Mouse (Mus musculus) neural tube, embryonic 14.5 days (tissue): ENCODE data around the gene Ggt5. TPM values are rescaled to one million over a fixed set of nuclear protein-coding genes. Genes with fewer than 3 reads are reported as not detected.

ENCODE experiments used
- ATAC-seq: fragments of 200-750 bp; cut with Nextera tagmentation; 2 replicates; pipeline ENCODE4 v1.8.0; 2017; ENCODE audit warnings: low read depth, mild to moderate bottlenecking, moderate TSS enrichment, moderate library complexity
- H3K27ac ChIP-seq: fragments of 300-500 bp; sonication (generic); 2 replicates; pipeline ENCODE4 v1.5.1; 2014; ENCODE audit warnings: low read depth, mild to moderate bottlenecking, control low read depth, low read length, moderate library complexity, mixed read lengths
- H3K27me3 ChIP-seq: fragments of 300-500 bp; sonication (generic); 2 replicates; pipeline ENCODE4 v1.6.1; 2014; ENCODE audit warnings: low read length; ENCODE audit not compliant: control insufficient read depth, insufficient read depth
- H3K36me3 ChIP-seq: fragments of 300-500 bp; sonication (generic); 2 replicates; pipeline ENCODE4 v1.6.1; 2014; ENCODE audit warnings: low read length, mixed read lengths; ENCODE audit not compliant: control insufficient read depth, insufficient read depth
- H3K4me1 ChIP-seq: fragments of 300-500 bp; sonication (generic); 2 replicates; pipeline ENCODE4 v1.6.1; 2014; ENCODE audit warnings: low read length; ENCODE audit not compliant: control insufficient read depth, insufficient read depth
- H3K4me2 ChIP-seq: fragments of 300-500 bp; sonication (generic); 2 replicates; pipeline ENCODE4 v1.6.1; 2014; ENCODE audit warnings: mild to moderate bottlenecking, low read depth, low read length, control low read depth
- H3K4me3 ChIP-seq: fragments of 300-500 bp; sonication (generic); 2 replicates; pipeline ENCODE4 v1.5.1; 2014; ENCODE audit warnings: low read depth, low read length, control low read depth, mixed read lengths
- H3K9ac ChIP-seq: fragments of 300-500 bp; sonication (generic); replicated peaks from 2 replicates; pipeline ENCODE4 v1.6.1; 2014; ENCODE audit warnings: low read depth, mild to moderate bottlenecking, control low read depth, low read length, mixed read lengths
- H3K9me3 ChIP-seq: fragments of 300-500 bp; sonication (generic); 2 replicates; pipeline ENCODE4 v1.6.1; 2016; ENCODE audit warnings: low read length; ENCODE audit not compliant: control insufficient read depth
- WGBS: fragments of 180-500 bp; shearing (Covaris S2); extraction: QIAGEN DNeasy Blood & Tissue Kit; methylation state at CpG from one replicate; pipeline ENCODE4 v1.1.7; 2014; 5-methylcytosine and 5-hydroxymethylcytosine counted together
- polyA plus RNA-seq: library from polyadenylated mRNA; unstranded; fragments of >200 nt; fragmentation: Nextera tagmentation; extraction: Ambion mirVana; gene quantifications from 2 replicates; pipeline ENCODE4 v1.2.1, GENCODE M21; 2014

The Ggt5 gene
- polyA plus RNA-seq, 1 experiment from 2014 or later: 0.43 TPM

DNA sequence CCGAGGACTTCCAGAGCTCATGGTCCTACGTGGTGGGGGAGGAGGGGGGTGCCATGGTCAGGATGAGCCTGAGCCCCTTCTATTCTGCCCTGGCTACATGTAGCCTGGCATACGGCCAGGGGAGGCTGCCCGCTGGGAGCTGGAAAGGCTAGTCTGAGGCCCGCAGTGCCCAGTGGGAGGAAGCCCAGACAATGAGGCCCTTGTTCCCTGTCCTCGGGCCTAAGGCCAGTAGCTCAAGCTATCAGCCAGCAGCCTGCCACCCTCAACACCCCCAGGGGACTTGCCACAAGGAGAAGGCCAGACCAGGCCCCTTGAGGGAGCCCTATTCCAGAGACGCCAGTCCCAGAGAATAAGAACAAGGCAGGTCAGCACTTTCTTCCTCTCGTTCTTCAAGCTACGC lies 33.1 kb upstream of the Ggt5 start:
- Histone ChIP-seq H3K9ac (no peak overlapping the region), H3K27ac (peak overlapping the region; percentile 11; the same call in 1 of the 2 replicates), H3K27me3 (no peaks in the 10 kb centered on the region), H3K36me3 (peaks cover 27% of the 10 kb centered on the region), H3K4me2 (no peak overlapping the region), H3K4me1 (peaks cover 21% of the 10 kb centered on the region), H3K4me3 (no peak overlapping the region), H3K9me3 (no peaks in the 10 kb centered on the region)
- peak; percentile 60; the same call in 1 of the 2 replicates for ATAC-seq
- 33% methylated on average over 9 of the region's 9 CpGs for WGBS

DNA sequence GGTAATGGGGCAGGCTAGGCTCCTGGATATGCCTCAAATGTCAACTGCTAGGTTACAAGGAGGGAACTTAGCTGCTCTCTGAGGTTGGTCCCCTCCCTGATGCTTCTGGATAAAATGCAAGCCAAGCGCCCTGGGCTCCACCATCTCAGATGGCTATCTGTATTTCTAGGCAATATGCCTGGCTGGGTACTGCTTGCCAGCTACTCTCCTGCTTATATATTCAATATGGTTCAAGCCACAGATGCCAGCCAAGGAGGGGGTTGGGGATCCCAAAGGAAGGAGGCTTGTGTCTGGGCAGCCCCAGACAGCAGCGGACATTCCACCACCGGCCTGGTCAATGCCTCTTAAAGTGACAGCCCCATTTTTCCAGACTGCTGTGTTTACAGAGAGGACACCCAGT lies 30.6 kb upstream of the Ggt5 start:
- Histone ChIP-seq H3K4me2 (peak overlapping the region; percentile 90), H3K4me1 (peaks cover 22% of the 10 kb centered on the region)

DNA sequence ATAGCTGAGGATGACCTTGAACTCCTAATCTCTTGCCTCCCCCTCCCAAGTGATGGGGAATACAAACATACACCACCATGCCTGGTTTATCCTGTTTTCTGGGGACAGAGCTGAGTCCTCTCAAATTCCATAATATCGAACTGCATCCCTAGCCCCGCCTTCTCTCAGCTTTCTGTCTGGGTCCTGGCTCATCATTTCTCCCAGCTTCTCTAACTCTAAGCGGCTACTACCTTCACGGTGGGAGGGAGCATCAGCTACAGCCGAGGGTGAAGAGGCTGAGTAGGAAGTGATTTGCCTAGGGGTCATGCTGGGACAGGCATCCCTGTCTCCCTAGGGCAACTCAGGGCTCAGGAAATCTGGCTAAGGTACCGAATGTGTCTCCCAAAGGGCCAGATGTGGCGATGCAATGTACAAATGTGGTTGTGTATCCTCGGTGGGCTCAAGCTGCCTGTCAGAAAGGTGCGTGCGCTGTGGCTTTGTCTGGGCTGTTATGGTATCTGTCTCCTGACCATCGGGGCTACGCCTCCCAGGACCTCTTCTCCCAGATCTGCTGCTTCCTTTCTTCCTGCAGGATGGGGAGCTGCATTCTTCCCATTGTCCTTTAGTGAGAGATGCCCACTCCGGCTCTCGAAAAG lies 30.0 kb upstream of the Ggt5 start:
- H3K27me3 ChIP-seq: no peaks in the 10 kb centered on the region
- no peaks in the 10 kb centered on the region for H3K9me3 ChIP-seq
- peak overlapping the region; percentile 68 for H3K4me3 ChIP-seq
- H3K4me2 ChIP-seq: peak overlapping the region; percentile 90
- H3K4me1 ChIP-seq: peaks cover 22% of the 10 kb centered on the region
- ATAC-seq: peak; percentile 14
- peak overlapping the region; percentile 96 for H3K27ac ChIP-seq
- peaks cover 17% of the 10 kb centered on the region for H3K36me3 ChIP-seq
- peak overlapping the region; percentile 93 for H3K9ac ChIP-seq
- WGBS: 2% methylated on average over 14 of the region's 14 CpGs

More for the DNA sequence above, 30.6 kb upstream of the Ggt5 start:
- 23% methylated on average over 3 of the region's 3 CpGs for WGBS
- Histone ChIP-seq H3K9ac (peak overlapping the region; percentile 93), H3K27me3 (no peaks in the 10 kb centered on the region), H3K4me3 (peak overlapping the region; percentile 68), H3K9me3 (no peaks in the 10 kb centered on the region), H3K27ac (peak overlapping the region; percentile 96), H3K36me3 (peaks cover 23% of the 10 kb centered on the region)
- ATAC-seq: peak; percentile 18; the same call in 1 of the 2 replicates

DNA sequence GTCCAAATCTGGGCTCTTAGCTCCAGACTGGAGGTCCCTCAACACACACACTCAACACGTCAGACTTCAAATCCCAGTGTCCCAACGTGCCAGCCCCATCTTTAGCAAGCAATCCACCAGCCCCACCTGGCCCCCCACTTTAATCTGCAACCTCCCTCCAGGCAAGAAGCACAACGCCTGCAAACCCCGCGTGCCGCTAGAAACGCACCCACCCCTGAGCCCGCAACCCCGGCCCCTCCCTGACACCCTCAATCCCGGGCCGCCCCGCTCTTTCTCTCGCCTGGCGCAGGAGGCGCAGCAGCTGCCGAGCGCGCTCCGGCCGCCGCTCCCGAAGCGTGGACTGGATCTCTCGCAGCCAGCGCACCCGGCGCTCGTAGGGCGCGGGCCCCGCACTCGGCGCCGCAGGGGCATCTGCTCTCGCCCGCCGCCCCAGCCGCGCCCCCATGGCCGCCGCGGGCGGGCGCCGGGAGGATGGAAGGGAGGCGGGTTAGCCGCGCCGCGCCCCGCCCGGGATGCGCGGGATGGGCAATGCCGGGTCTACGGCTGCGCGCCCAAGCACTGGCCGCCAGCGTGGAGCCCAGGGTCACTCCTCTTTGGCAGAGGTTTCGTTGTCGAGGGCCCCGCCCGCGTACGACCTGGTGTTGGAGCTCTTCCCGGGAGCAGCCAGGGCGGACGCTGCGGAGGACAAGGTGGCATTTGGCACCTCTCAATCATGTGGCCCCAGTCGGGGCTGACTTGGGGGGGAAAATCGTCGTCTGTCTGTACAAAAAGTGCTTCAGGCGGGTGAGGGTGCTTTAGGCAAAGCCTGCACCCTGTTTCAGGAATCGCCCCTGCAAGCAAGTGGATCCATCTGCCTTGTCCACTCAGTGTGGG lies 29.2 kb upstream of the Ggt5 start, which contains the start of gene Lrrc75b:
Lrrc75b (minus strand) TSS at position 655 of the 873 bp plus-strand sequence.
- Histone ChIP-seq H3K4me2 (peak within 1 kb of the TSS; percentile 90), H3K27ac (peak within 1 kb of the TSS; percentile 96), H3K9ac (peak within 1 kb of the TSS; percentile 93), H3K36me3 (peaks cover 11% of the 10 kb centered on the region), H3K27me3 (no peaks in the 10 kb centered on the region), H3K4me1 (peaks cover 22% of the 10 kb centered on the region), H3K4me3 (peak within 1 kb of the TSS; percentile 68), H3K9me3 (no peaks in the 10 kb centered on the region)
- ATAC-seq: peak; percentile 54
- WGBS: under 1% methylated on average over 56 of the region's 75 CpGs

DNA sequence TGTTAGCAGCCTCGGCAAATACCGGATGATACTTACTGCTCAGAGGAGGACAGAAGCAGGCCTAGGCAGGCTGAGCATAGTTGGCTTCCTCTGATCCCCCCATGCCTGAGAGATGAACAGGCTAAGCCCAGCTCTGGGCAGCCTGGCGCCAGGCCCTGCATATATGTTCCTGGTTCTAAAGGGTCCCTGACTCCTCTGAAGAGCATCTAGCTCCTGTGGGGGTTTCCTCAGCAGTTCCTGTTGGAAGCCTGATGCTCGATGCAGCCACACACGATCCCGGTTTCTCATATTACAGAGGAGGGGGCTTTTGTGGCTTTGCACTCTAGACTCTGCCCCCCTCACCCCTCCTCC lies 28.6 kb upstream of the Ggt5 start:
- H3K27ac ChIP-seq: peak overlapping the region; percentile 96
- H3K9me3 ChIP-seq: no peaks in the 10 kb centered on the region
- peaks cover 5% of the 10 kb centered on the region for H3K36me3 ChIP-seq
- peak; percentile 18 for ATAC-seq
- H3K9ac ChIP-seq: peak overlapping the region; percentile 93
- no peaks in the 10 kb centered on the region for H3K27me3 ChIP-seq
- WGBS: 11% methylated on average over 6 of the region's 6 CpGs
- peak overlapping the region; percentile 68 for H3K4me3 ChIP-seq
- peaks cover 22% of the 10 kb centered on the region for H3K4me1 ChIP-seq
- peak overlapping the region; percentile 90 for H3K4me2 ChIP-seq

DNA sequence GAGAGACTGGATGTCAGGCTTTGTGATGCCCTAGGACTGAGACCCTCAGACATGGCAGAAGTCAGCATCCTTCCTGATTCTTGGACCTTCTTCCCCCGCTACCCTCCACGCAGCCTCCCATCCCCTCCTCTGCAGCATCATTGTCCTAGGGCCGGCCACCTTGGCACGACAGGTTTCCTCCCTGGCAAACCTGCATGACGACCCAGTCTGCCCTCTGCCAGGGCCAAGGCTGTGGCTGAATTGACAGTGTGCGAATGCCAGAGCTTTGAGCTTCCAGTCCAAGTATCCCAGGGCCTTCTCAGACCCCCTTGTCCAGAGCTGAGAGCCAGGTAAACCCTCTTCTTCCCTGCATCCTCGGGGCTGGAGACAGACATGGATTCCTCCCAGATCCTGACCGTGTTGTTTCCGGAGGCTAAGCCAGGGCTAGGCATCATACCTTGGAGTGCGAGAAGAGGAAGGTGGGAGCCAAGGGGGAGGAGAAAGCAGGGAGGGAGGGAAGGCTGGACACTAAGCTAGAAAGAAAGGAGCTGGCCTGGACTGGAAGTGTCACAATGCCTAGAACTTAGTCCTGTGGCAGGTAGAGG lies 28.0 kb upstream of the Ggt5 start, which contains the start of gene Ggt1:
Ggt1 (plus strand) TSS at position 534 of the 584 bp plus-strand sequence.
- H3K9ac ChIP-seq: peak within 1 kb of the TSS; percentile 93
- peaks cover 22% of the 10 kb centered on the region for H3K4me1 ChIP-seq
- no peaks in the 10 kb centered on the region for H3K27me3 ChIP-seq
- no peak for ATAC-seq
- H3K9me3 ChIP-seq: no peaks in the 10 kb centered on the region
- H3K4me2 ChIP-seq: peak within 1 kb of the TSS; percentile 90
- H3K4me3 ChIP-seq: peak within 1 kb of the TSS; percentile 68
- WGBS: 57% methylated on average over 10 of the region's 10 CpGs
- H3K27ac ChIP-seq: peak within 1 kb of the TSS; percentile 96
- no peaks in the 10 kb centered on the region; the same call in 1 of the 2 replicates for H3K36me3 ChIP-seq

DNA sequence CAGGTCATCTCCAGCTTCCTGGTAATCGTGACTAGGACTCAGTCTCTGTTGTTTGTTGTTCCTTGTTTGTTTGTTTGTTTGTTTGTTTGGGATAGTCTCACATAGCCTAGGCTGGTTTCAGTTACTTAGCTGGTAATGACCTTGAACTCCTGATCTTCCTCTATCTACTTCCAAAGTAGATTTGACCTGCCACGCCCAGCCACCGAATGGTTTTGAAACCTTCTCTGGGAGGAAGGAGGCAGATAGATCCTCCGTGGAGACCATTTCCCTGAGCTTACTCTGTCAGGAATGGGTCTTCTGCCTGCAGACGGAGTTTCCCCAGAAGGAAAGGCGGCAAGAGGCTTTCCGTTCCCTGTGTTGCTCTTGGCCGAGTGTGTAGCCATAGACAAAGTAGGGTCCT lies 26.5 kb upstream of the Ggt5 start:
- Histone ChIP-seq H3K27me3 (no peaks in the 10 kb centered on the region), H3K36me3 (no peaks in the 10 kb centered on the region), H3K4me3 (no peak overlapping the region), H3K27ac (no peak overlapping the region), H3K9ac (no peak overlapping the region), H3K9me3 (no peaks in the 10 kb centered on the region), H3K4me1 (peaks cover 17% of the 10 kb centered on the region), H3K4me2 (no peak overlapping the region)
- 83% methylated on average over 8 of the region's 8 CpGs for WGBS
- ATAC-seq: no peak

DNA sequence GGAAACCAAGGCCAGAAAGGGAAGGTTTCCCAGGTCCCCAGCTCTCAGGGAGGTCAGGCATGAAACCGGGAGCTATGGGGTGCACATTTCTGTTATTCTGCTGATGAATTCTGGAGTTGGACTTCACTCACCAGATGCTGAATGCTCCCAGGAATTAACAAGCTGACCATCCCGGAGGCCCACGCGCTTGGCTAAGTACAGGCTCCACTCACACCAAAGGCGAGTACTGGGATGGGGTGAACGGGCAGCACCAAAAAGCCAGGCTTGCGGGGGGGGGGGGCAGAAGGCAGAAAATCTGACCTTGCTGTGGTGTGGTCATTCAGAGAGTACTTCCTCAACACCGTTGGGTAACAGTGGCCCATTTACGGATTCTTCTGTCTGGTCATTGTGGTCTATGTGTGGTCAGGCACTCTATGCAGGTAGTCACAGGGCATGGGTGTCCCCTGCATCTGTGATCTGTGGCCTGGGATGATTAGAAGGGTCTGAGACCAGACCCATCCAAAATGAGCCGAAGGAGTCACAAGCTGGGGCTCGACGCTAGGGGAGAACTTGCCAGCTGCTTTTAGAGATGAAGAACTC lies 24.4 kb upstream of the Ggt5 start:
- 89% methylated on average over 12 of the region's 12 CpGs for WGBS
- H3K36me3 ChIP-seq: no peaks in the 10 kb centered on the region
- H3K4me2 ChIP-seq: no peak overlapping the region
- peaks cover 7% of the 10 kb centered on the region; the same call in 1 of the 2 replicates for H3K4me1 ChIP-seq
- no peak overlapping the region for H3K4me3 ChIP-seq
- ATAC-seq: no peak
- H3K9me3 ChIP-seq: no peaks in the 10 kb centered on the region
- H3K27ac ChIP-seq: no peak overlapping the region
- no peak overlapping the region for H3K9ac ChIP-seq
- no peaks in the 10 kb centered on the region for H3K27me3 ChIP-seq
